Mouse (Mus musculus) ovary, adult 10 weeks (tissue): ENCODE results near the gene Slc15a2. TPM values are rescaled to one million over a fixed set of nuclear protein-coding genes. Genes with fewer than 3 reads are reported as not detected.

Experiments used
- polyA plus RNA-seq: library from polyadenylated mRNA; stranded (reverse); fragments of 350-450 nt; fragmentation: Illumina TruSeq; extraction: RNeasy Lipid Tissue Mini Kit (QIAGEN cat#74804); gene quantifications from one replicate; pipeline ENCODE4 v1.2.3, GENCODE M21; 2014

Slc15a2 gene
- 18.3 TPM for polyA plus RNA-seq

GRCm38 (mm10) chr16:36784594-36785313 is at the start of gene Slc15a2:
TSS of gene Slc15a2 (minus strand) at chr16:36784962.

DNA sequence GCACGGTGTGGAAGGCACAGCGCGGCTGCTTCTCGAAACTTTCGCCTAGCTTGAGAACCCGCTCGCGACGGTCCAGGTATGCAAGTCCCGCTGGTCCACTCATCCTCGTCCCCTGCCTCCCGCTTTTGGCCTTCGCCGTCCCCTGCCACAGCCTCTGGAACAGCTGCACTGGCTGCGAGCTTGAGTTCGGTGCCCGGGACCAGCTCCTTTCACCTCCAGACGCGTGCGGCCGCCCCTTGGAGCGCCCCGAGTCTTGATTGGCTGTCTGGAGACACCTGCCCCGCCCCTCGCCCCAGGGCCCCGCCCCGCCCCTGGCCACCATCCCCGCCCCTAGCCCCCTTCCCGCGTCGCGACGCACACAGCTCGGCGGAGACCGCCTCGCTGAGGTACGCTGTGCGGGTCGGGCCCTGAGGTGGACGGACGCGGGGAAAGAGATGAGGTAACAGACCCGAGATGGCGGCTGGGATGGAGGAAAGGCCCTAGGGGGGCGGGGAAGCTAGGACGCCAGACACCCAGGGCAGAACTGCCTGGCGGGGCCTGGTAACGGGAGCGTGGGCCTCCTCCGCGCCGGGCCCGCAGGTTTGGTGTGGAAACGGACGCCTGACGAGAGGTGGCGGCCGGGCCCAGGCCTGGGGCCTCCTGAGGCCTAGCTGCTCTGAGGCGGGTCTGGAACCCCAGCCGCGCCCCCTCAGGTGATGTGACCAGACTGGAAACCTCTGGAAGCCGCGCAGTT is 43.5 kb upstream of the Slc15a2 start, which contains the start of gene Iqcb1:
Gene Iqcb1, plus strand, starts transcription at position 332 of the 733 bp plus-strand sequence.

Other genes with a start within 250 kb of the Slc15a2 start
- gene Casr, start 222.8 kb downstream of the Slc15a2 start, polyA plus RNA-seq: not detected
- 6.7 TPM for gene Cd86, start 118.9 kb downstream of the Slc15a2 start, polyA plus RNA-seq
- gene Ildr1, start 91.0 kb downstream of the Slc15a2 start, polyA plus RNA-seq: 4.7 TPM
- gene Iqcb1, start 43.4 kb upstream of the Slc15a2 start, polyA plus RNA-seq: 86.2 TPM
- 1.1 TPM for gene Eaf2, start 90.0 kb upstream of the Slc15a2 start, polyA plus RNA-seq
- 43.7 TPM for gene Golgb1, start 90.2 kb upstream of the Slc15a2 start, polyA plus RNA-seq
- gene Hcls1, start 150.0 kb upstream of the Slc15a2 start, polyA plus RNA-seq: 0.74 TPM
- gene Fbxo40, start 205.5 kb upstream of the Slc15a2 start, polyA plus RNA-seq: 1.2 TPM
- gene Polq, start 226.8 kb upstream of the Slc15a2 start, polyA plus RNA-seq: 4.7 TPM